Mouse (Mus musculus): ENCODE measurements around the gene Slc4a3. TPM values are rescaled to one million over a fixed set of nuclear protein-coding genes. Genes with fewer than 3 reads are reported as not detected.

Gene Slc4a3
- 29.7 and 35.3 TPM in 2 replicates for polyA plus RNA-seq (2012; rRNA removed)

DNA sequence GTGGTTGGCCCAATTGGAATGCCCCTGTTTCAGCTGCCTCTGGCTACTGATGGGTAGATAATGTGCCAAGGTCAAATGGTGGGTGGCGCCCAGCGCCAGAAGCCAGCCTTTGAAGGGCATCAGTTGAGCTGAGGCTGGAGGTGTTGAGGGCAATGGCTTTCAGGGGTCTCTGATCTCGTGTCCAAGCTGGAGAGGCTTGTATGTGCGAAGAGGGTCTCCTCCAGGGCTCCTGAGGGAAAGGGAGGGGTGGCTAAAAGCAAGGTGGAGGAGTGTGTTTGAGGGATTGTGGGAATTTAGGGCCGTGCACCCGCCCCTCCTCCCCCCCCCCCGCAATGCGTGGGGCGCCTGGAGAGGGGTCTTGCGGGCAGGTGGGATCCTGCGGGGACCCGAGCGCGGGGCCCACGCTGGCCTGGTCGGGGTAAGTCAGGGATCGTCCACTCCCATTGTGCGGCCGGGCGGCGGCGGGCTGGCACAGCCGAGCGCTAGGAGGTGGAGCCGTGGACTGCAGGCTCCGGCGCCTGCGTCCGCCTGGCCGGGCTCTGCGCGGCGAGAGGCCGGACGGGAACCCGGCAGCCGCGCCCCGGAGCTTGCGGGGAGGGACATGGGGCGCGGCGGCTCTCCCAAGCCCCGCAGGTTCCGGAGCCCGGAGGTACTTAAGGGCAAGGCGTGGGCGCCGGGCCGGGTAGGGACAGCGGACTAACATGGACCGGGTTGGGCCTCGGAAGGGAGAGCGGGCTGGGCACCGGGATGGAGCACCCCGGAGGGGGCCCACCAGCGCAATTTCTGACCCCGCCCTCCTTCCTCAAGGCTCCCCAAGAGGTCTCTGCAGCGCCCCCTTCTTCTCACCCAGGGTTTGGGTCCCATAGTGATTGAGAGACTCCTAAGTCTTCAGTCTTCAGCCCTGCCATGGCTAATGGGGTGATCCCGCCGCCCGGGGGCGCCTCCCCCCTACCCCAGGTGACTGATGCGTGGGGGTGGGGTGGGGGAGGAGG, at the start of gene Slc4a3:
Slc4a3 (plus strand) TSS at position 302 of the 992 bp plus-strand sequence.
- DNase-seq, result peak; percentile 65
- WGBS, result 2% methylated on average over 61 of the region's 64 CpGs
- Histone ChIP-seq H3K4me1 (ENCODE audit: control insufficient read depth, insufficient read depth, low read length) (no peaks in the 10 kb centered on the region), H3K4me3 (replicated peaks; ENCODE audit: extremely low read depth, low read depth, low read length) (peak within 1 kb of the TSS; percentile 53)
- TF ChIP-seq POLR2A (IDR thresholded peaks at IDR 0.05; ENCODE audit: borderline replicate concordance, extremely low read depth, low read depth, low read length) (no peak), CTCF (IDR thresholded peaks at IDR 0.05; ENCODE audit: insufficient read depth, low read length) (no peak)

DNA sequence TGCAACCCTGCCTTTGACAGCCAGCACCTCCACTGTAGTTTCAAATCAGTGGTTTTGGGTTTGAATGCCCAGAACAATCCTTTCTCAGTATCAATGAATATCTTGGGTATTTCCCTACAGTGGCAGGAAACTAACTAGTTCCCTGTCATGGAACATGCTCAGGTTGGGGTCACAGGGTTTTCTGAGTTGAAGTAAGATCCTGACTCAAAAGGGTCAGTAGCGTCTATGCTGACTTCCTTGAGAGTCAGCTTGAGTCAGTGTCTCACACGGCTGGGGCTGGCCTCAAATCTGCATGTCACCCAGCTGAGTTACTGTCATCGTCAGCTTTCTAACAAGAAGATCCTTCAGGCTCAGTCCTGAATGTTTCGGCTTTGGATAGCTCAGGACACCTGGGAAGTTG, 47.2 kb upstream of the Slc4a3 start:
- no peak for TF ChIP-seq POLR2A (IDR thresholded peaks at IDR 0.05; ENCODE audit: borderline replicate concordance, extremely low read depth, low read depth, low read length)
- no peak for TF ChIP-seq CTCF (IDR thresholded peaks at IDR 0.05; ENCODE audit: insufficient read depth, low read length)
- Histone ChIP-seq H3K4me3 (replicated peaks; ENCODE audit: extremely low read depth, low read depth, low read length) (no peak overlapping the region), H3K4me1 (ENCODE audit: control insufficient read depth, insufficient read depth, low read length) (no peaks in the 10 kb centered on the region)
- WGBS, result 85% methylated on average over 4 of the region's 4 CpGs
- no peak for DNase-seq

DNA sequence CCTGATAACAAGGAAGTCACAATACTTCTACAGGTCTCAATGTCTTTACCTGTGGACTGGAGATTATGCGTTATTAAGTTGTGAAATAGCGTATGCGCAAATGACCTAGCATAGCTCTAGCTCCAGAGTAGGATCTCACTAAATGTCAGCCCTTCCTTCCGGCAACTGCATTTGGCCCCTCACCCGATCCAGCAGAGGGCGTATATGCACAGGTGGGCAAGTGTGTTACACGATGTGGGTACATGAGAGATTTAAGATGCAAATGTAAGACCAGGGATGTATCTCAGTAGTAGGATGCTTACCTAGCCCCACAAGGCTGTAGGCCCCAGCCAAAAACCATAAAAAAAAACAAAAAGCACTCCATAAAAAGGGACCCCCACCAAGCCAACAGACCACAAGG, 46.6 kb upstream of the Slc4a3 start:
- no peak for DNase-seq
- H3K4me3 ChIP-seq (replicated peaks; ENCODE audit: extremely low read depth, low read depth, low read length), result no peak overlapping the region
- TF ChIP-seq POLR2A (IDR thresholded peaks at IDR 0.05; ENCODE audit: borderline replicate concordance, extremely low read depth, low read depth, low read length) (no peak), CTCF (IDR thresholded peaks at IDR 0.05; ENCODE audit: insufficient read depth, low read length) (0 out of 2 replicates have a peak, but pooled peaks have one; percentile 1)
- WGBS, result 81% methylated on average over 7 of the region's 7 CpGs
- H3K4me1 ChIP-seq (ENCODE audit: control insufficient read depth, insufficient read depth, low read length), result no peaks in the 10 kb centered on the region

DNA sequence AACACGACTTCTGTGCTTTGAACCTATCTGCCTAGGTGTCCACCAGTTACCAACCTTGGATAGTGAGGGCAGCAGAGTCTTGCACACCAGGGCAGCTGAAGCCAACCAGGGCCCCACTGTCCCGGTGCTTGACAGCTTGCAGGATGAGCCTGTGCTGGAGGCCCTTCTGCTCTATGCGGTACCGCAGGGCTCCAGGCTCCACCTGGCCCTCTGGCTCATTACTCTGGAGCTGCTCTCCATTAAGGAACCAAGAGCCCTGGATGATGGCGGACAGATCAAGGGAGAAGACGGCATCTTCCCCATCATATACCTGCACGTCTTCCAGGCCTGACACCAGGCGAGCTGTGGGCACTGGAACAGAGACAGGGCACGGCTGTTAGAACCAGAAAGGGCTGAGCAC, 44.2 kb upstream of the Slc4a3 start:
- DNase-seq, result no peak
- WGBS, result 94% methylated on average over 9 of the region's 9 CpGs
- no peak for TF ChIP-seq POLR2A (IDR thresholded peaks at IDR 0.05; ENCODE audit: borderline replicate concordance, extremely low read depth, low read depth, low read length)
- no peak for TF ChIP-seq CTCF (IDR thresholded peaks at IDR 0.05; ENCODE audit: insufficient read depth, low read length)

DNA sequence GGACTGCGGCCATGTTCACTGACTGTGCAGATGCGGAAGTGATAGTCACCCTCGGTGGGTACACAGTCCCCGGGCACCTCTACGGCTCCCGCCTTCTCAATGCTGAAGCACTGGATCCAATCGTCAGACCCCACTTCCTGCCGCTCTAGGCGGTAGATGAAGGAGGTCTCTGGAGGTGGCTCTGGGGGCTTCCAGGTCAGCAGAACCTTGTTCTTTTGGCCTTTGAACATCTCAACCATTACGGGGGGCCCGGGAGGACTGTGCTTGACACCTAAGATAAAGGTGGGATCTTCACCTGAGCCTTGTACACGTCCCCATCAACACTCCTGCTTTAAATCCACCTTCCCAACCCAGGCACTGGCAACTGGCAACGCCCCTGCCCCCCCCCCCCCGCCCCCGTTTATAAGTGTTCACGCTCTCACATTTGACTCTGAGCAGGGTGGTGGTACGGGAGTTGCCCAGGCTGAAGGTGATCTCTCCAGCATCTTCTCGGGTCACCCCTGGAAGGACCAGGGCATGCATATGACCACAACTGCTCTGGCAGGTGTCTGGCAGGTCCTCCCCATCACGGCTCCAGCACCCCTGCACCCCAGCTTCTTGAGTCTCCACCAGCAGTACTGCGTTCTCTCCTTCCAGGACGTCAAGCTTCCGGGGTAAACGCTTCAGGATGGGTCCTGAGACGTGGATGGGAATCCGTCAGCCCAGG, 43.0 kb upstream of the Slc4a3 start:
- DNase-seq, result no peak
- WGBS, result 87% methylated on average over 25 of the region's 25 CpGs
- Histone ChIP-seq H3K4me3 (replicated peaks; ENCODE audit: extremely low read depth, low read depth, low read length) (no peak overlapping the region), H3K4me1 (ENCODE audit: control insufficient read depth, insufficient read depth, low read length) (no peaks in the 10 kb centered on the region)
- no peak for TF ChIP-seq CTCF (IDR thresholded peaks at IDR 0.05; ENCODE audit: insufficient read depth, low read length)
- TF ChIP-seq POLR2A (IDR thresholded peaks at IDR 0.05; ENCODE audit: borderline replicate concordance, extremely low read depth, low read depth, low read length), result no peak

More for the DNA sequence above, 44.2 kb upstream of the Slc4a3 start:
- Histone ChIP-seq H3K4me1 (ENCODE audit: control insufficient read depth, insufficient read depth, low read length) (no peaks in the 10 kb centered on the region), H3K4me3 (replicated peaks; ENCODE audit: extremely low read depth, low read depth, low read length) (no peak overlapping the region)

DNA sequence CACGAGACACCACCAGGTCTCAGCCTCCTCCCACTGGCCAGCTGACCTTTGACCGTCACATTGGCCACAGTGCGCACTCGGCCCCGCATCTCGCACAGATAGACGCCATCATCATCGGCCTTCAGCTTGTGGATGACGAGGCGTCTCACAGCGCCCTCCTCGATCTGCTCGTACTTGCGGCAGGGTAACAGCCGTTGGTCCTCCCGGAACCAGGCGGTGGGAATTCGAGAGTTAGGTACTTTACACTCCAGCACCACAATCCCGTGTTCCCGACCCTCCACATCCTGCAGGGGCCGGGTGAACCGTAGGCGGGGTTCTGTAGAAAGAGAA, 42.5 kb upstream of the Slc4a3 start:
- TF ChIP-seq CTCF (IDR thresholded peaks at IDR 0.05; ENCODE audit: insufficient read depth, low read length), result no peak
- no peak for TF ChIP-seq POLR2A (IDR thresholded peaks at IDR 0.05; ENCODE audit: borderline replicate concordance, extremely low read depth, low read depth, low read length)
- no peak for DNase-seq
- Histone ChIP-seq H3K4me1 (ENCODE audit: control insufficient read depth, insufficient read depth, low read length) (no peaks in the 10 kb centered on the region), H3K4me3 (replicated peaks; ENCODE audit: extremely low read depth, low read depth, low read length) (no peak overlapping the region)
- WGBS, result 86% methylated on average over 23 of the region's 23 CpGs

DNA sequence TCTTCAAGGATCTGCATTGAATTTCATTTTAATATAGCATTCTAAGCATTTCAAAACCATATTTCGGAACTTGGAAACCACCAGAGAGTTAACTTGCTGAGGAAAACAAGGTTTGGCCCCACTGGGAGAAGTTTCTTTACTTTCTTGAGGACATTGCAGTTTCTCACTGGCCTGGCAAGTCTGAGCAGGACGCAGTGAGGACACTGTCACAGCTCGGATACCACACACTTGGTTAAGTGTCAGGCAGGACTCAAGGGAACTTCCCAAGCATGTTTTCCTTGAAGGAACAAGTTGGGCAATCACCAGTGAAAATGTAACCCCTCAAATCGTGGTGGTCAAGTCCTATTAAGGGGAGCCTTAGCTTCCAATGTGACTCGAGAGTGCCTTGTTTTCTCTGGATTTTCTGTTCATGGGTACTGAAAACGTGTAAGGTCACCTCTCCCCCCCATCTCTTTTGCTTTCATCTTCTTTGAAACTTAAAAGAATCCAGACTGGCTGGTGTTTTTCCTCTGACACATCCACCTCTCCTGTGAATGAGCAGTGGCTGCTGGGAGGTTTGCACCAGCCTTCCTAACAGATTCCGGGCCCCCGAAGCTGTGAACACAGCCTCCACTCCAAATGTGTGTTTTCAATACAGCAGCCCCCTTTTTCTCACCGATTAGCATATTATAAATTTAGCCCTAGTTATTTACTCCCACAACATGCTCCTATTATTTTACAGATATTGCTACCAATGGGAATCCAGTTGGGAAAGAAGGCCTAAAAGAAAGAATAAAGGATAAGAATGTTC, 41.6 kb upstream of the Slc4a3 start:
- H3K4me1 ChIP-seq (ENCODE audit: control insufficient read depth, insufficient read depth, low read length), result no peaks in the 10 kb centered on the region
- DNase-seq, result no peak
- TF ChIP-seq CTCF (IDR thresholded peaks at IDR 0.05; ENCODE audit: insufficient read depth, low read length), result no peak
- 74% methylated on average over 9 of the region's 9 CpGs for WGBS
- no peak overlapping the region for H3K4me3 ChIP-seq (replicated peaks; ENCODE audit: extremely low read depth, low read depth, low read length)

DNA sequence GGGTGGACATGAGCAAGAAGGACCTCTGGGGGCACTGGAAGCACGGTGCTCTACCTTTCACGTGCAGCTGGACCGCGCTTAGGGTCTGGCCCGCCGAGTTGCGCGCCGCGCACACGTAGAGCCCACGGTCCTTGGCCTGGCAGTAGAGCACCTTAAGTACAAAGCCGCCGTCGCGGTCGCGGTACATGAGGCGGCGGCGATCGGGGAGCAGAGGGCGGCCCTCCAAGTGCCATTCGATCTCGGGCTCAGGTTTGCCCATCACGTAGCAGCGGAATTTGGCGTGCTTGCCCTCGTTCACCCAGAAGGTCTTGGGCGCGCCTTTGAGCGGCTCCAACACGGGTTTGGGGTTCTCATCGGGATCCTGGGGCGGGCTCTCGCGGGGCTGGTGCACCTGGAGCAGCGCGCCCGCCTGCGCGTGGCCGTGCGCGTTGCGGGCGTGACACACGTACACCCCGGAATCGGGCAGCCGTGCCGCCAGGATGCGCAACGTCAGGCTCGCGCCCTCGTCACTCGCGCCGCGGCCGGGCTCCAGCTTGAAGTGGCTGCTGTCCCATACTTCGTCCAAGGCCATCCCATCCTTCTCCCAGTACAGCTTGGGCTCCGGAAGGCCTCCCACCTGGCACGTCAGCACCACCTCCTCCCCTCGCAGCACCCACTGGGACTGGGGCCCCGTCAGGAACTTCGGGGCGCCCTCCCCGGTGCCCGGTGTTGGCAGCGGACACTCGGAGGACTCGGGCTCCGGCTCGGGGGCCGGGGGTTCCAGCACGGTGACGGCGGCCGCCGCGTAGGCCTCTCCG, 40.7 kb upstream of the Slc4a3 start:
- WGBS, result 3% methylated on average over 84 of the region's 84 CpGs
- peak overlapping the region; percentile 73 for H3K4me3 ChIP-seq (replicated peaks; ENCODE audit: extremely low read depth, low read depth, low read length)
- TF ChIP-seq CTCF (IDR thresholded peaks at IDR 0.05; ENCODE audit: insufficient read depth, low read length) (no peak), POLR2A (IDR thresholded peaks at IDR 0.05; ENCODE audit: borderline replicate concordance, extremely low read depth, low read depth, low read length) (peak; percentile 38; the same call in 1 of the 2 replicates)
- H3K4me1 ChIP-seq (ENCODE audit: control insufficient read depth, insufficient read depth, low read length), result no peaks in the 10 kb centered on the region
- DNase-seq, result peak; percentile 55
